ENCODE assay signal across 17 mouse cellular contexts in genomic region chr1:63055386-63055785, GRCm38 (mm10). TPM values are rescaled to one million over a fixed set of nuclear protein-coding genes. Genes with fewer than 3 reads are reported as not detected.
DNase-seq lines count a peak whose midpoint lies in the region; ATAC-seq and TF ChIP-seq lines count a peak whose summit lies in the region.
"Had no signal": no experiment of that assay in that cellular context is flagged by ENCODE, and none has a peak within 500 bp of the region (broad histone marks: within the 10 kb centered on the region; RNA-seq: fewer than 3 reads in every experiment).

No protein-coding gene starts in this region.

- TF ChIP-seq POLR2A in brain, embryonic 14.5 days (IDR thresholded peaks at IDR 0.05; ENCODE audit: borderline replicate concordance, extremely low read depth, insufficient read depth, insufficient read length, poor library complexity, severe bottlenecking), result no peak

- H3K27me3 ChIP-seq in forebrain, embryonic 16.5 days (replicated peaks; ENCODE audit: control insufficient read depth, insufficient read depth, low read length), result no peaks in the 10 kb centered on the region
- no peaks in the 10 kb centered on the region for H3K27me3 ChIP-seq in forebrain, embryonic 10.5 days (ENCODE audit: poor library complexity, severe bottlenecking)
- H3K27me3 ChIP-seq: kidney, embryonic 15.5 days; neural tube, embryonic 12.5 days; stomach, embryonic 15.5 days had no signal

- H3K36me3 ChIP-seq in forebrain, embryonic 16.5 days (ENCODE audit: control insufficient read depth, insufficient read depth), result peaks cover 19% of the 10 kb centered on the region
- H3K36me3 ChIP-seq in forebrain, embryonic 10.5 days (replicated peaks), result peaks cover 72% of the 10 kb centered on the region

- no peak overlapping the region for H3K9ac ChIP-seq in forebrain, embryonic 16.5 days (replicated peaks; ENCODE audit: low read depth, low read length)
- H3K9ac ChIP-seq: kidney, embryonic 15.5 days; liver, embryonic 14.5 days; neural tube, embryonic 12.5 days; stomach, embryonic 15.5 days had no signal

- no peak overlapping the region for H3K4me3 ChIP-seq in forebrain, embryonic 16.5 days (replicated peaks; ENCODE audit: low read length)
- no peak overlapping the region for H3K4me3 ChIP-seq in forebrain, embryonic 10.5 days
- H3K4me3 ChIP-seq: heart, embryonic 10.5 days; kidney, embryonic 15.5 days; limb, embryonic 10.5 days; neural tube, embryonic 12.5 days; stomach, embryonic 15.5 days had no signal

- peak overlapping the region; percentile 33; the same call in 1 of the 2 replicates for H3K27ac ChIP-seq in forebrain, embryonic 16.5 days (ENCODE audit: low read length)
- no peak overlapping the region for H3K27ac ChIP-seq in forebrain, embryonic 10.5 days
- H3K27ac ChIP-seq: heart, embryonic 10.5 days; kidney, embryonic 15.5 days; limb, embryonic 10.5 days; liver, embryonic 14.5 days; neural tube, embryonic 12.5 days; stomach, embryonic 15.5 days had no signal

- TF ChIP-seq CTCF in brain, embryonic 14.5 days (IDR thresholded peaks at IDR 0.05; ENCODE audit: borderline replicate concordance, extremely low read depth, insufficient read depth, insufficient read length), result no peak

- DNase-seq in forebrain, embryonic 10.5 days (ENCODE audit: extremely low spot score, low spot score), result no peak
- DNase-seq in lung, adult 18-20 months, result peak; percentile 14 to 27
- no peak for DNase-seq in lung, postnatal 4 days
- DNase-seq in adipocyte (ENCODE audit: low spot score), result peak; percentile 29
- peak; percentile 47 for DNase-seq in brain, embryonic 14.5 days (ENCODE audit: low read depth)
- no peak for DNase-seq in left cerebral cortex, adult 11 months (ENCODE audit: low spot score)
- DNase-seq in thymus, postnatal 4 days, result no peak
- DNase-seq: embryo, embryonic 11 days; retina, postnatal 1 day; thymus, postnatal 36 days had no signal

- no peak overlapping the region for H3K4me2 ChIP-seq in forebrain, embryonic 16.5 days (ENCODE audit: low read length)
- H3K4me2 ChIP-seq: kidney, embryonic 15.5 days; neural tube, embryonic 12.5 days; stomach, embryonic 15.5 days had no signal

- H3K4me1 ChIP-seq in forebrain, embryonic 16.5 days (replicated peaks; ENCODE audit: control insufficient read depth, insufficient read depth, low read length), result peaks cover 17% of the 10 kb centered on the region
- no peaks in the 10 kb centered on the region for H3K4me1 ChIP-seq in forebrain, embryonic 10.5 days
- H3K4me1 ChIP-seq: kidney, embryonic 15.5 days; limb, embryonic 10.5 days; neural tube, embryonic 12.5 days had no signal

- H3K9me3 ChIP-seq in forebrain, embryonic 16.5 days (ENCODE audit: control insufficient read depth, low read length), result no peaks in the 10 kb centered on the region
- no peaks in the 10 kb centered on the region for H3K9me3 ChIP-seq in forebrain, embryonic 10.5 days
- H3K9me3 ChIP-seq: heart, embryonic 10.5 days; kidney, embryonic 15.5 days; limb, embryonic 10.5 days; neural tube, embryonic 12.5 days; stomach, embryonic 15.5 days had no signal

- 20% methylated on average over 3 of the region's 3 CpGs for WGBS in forebrain, embryonic 16.5 days
- WGBS in forebrain, embryonic 10.5 days, result 78% methylated on average over 3 of the region's 3 CpGs

- ATAC-seq in forebrain, embryonic 16.5 days, result no peak

RNA-seq across cellular contexts. Expression of gene Ino80d, which starts 59.1 kb away (rescaled TPM):
- 9.0 and 10.5 TPM in 2 replicates for polyA plus RNA-seq in forebrain, embryonic 16.5 days (2015; fragmentation: Nextera tagmentation; extraction: Ambion mirVana)
- 9.9 and 11.1 TPM in 2 replicates for polyA plus RNA-seq in forebrain, embryonic 10.5 days (2016; fragmentation: Nextera tagmentation; extraction: Ambion mirVana)
- 10.2 and 12.9 TPM in 2 replicates for polyA plus RNA-seq in brain, embryonic 14.5 days (2012; rRNA removed)

Comparison
In these comparisons a context has a peak if more than half of its experiments do, and no peak if none do; other contexts are left out.
1. DNase-seq: peak in lung, adult 18-20 months (2 of 2), adipocyte (single experiment) and brain, embryonic 14.5 days (single experiment); none in forebrain, embryonic 10.5 days (single experiment), lung, postnatal 4 days (0 of 2), left cerebral cortex, adult 11 months (single experiment) and thymus, postnatal 4 days (single experiment).